Mouse (Mus musculus) adipocyte (in vitro differentiated cells): ENCODE measurements around the gene Klra3.
"Not testable (repeated sequence)": the region's sequence is repeated elsewhere in the genome, so short reads cannot be mapped to it uniquely, and the experiment has no call there.

ENCODE experiments used
- DNase-seq: peaks from one replicate; pipeline ENCODE4 v3.0.0-alpha.2; 2016; ENCODE audit warnings: low spot score

The Klra3 gene

DNA sequence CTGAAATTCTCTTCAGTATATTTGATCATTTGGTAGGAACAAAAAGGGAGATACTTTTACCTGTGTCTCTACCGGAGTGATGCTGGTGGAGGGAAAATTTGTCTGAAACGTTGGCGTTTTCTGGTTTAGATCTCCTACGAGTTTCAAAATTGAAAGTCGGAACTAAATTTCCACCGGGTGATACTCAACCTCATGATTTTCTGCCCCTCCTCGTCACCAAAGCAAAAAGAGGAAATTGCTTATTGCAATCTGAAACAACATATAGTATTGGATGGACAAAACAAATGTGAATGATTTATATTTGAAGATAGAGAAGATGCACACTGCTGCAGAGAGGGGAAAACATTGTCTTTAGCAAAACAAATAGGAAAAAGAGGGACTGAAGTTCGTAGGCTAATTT is at the start of gene Klra3:
TSS of gene Klra3 (minus strand) at position 164 of the 400 bp plus-strand sequence.
- DNase-seq: no peak

DNA sequence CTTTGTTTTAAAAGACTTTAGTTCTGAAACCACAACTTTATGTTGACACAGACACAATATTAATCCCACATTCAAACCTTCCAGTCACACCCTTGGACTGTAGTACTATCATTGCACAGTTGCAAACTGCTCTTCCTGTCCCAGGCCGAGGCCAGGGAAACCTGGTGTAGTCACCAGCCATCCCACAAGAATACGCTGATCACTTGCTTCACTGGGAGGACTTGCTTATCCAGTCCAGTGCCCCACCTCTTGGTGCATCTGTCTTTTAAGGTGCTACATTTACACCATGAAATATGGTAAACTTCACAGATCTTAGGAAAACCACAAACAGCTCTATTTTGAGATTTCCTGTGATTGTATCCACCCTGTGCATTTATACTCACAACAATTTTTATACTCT is 49.4 kb upstream of the Klra3 start, which contains the start of gene Klra1:
TSS of gene Klra1 (minus strand) at position 125 of the 400 bp plus-strand sequence.
- no peak for DNase-seq

DNA sequence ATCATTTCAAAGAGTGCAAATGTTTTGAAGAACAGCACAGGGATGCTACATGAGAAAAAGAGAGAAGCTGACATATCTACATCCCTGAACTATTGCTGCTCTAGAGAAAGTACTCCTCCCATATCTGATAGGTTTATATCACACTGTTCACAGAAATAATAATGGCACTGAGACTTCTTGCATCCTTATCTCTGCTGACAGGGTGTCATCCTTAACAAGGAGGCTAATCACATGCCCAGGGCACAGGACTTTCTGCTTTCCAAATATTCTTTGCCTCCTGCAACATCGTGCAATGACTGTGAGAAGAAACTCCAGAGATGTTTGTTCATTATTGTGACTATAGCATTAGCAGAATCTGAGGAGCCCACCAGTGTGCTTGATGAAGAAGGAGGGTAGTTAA is 48.4 kb upstream of the Klra3 start:
- DNase-seq: no peak

DNA sequence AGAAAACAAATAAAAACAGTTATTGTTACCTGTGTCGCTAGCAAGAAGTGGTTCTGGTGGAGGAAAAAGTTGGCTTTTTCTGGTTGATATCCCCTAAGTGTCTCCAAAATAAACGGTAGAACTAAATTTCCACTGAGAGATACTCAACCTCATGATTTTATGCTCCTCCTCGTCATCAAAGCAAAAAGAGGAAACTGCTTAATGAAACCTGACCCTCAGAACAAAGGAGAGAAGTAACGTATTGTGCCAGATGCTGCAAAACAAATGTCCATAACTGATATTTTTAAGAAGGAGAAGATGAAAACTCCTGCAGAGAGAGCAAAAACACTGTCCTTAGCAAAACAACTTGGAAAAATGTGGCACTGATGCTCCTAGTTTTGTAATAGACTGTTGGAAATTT is 45.0 kb upstream of the Klra3 start:
- DNase-seq: no peak

DNA sequence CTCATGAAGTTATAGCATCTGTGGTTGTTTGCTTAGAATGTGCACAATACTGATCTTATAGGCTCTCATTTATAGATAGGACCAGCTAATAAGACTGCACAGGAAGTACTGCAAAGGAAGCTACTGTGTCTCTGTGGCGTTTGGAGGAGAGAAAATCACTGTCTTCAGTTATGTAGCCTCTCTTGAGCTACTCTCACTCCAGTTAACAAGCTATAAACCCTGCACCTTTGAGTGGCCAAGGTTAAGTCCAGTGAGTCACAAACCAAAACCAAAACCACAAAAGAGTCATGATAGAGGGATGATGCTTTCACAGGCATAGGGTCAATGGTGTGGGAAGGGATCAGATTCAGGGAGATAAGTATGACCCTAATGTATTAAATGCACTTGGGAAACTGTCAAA is 8.0 kb upstream of the Klra3 start:
- not testable (repeated sequence) for DNase-seq

DNA sequence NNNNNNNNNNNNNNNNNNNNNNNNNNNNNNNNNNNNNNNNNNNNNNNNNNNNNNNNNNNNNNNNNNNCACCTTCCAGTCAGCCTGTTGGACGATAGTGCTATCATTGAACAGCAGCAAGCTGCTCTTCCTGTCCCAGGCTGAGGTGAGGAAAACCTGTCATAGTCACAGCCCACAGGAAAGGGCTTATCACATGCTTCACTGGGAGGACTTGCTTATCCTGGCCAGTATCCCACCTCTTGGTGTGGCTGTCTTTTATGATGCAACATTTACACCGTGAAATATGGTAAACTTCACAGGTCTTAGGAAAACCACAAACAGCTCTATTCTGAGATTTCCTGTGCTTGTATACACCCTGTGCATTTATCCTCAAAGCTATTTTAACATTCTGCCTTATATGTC is 4.6 kb upstream of the Klra3 start:
- not testable (repeated sequence) for DNase-seq

DNA sequence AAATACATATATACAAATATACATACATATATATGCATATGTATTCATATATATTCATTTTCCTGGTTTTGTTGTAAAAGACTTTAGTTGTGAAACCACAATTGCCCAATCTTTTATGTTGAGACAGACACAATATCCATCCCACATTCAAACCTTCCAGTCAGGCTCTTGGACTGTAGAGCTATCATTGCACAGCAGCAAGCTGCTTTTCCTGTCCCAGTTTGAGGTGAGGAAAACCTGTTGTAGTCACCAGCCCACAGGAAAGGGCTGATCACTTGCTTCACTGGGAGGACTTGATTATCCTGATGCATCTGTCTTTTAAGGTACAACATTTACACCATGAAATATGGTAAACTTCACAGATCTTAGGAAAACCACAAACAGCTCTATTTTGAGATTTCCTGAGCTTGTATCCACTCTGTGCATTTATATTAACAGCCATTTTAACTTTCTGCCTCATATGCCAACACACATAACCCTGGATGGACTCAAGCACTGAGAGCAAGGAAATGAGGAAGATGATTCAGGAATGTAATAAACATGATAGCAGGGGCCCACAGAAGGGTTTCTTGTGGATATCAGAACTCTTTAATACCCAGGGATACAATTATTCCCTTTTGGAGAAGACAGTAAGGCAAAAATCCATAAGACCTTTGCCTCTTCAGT is 49.3 kb downstream of the Klra3 start:
- no peak for DNase-seq

DNA sequence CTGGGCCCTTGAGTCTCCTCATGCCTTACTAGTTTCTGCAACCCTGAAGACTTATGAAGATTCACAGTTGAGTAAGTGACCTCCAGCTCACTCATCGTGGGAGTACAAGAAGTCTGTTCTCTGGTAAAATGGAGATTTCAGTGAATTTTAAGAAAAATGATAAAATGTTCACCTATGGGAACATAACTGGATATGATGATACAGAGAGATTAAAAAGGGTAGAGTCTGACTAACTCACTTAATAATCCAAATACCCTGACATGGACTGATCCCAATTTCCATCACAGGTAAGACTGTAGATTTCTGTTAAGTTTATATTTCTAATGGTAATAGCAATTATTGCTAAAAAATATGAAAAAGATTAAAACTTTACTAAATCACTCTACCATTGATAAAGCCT is 55.5 kb downstream of the Klra3 start, which contains the start of gene Klra10:
TSS of gene Klra10 (minus strand) at position 101 of the 400 bp plus-strand sequence.
- not testable (repeated sequence) for DNase-seq
